Mouse (Mus musculus) left cerebral cortex, postnatal 36 days (tissue): Measurements from ENCODE around the gene Smarce1. TPM values are rescaled to one million over a fixed set of nuclear protein-coding genes. Genes with fewer than 3 reads are reported as not detected.

Experiments used
- DNase-seq, 2 experiments: peaks; one replicate each; pipeline ENCODE4 v3.0.0; 2021 to 2022; ENCODE audit warnings: low spot score in 2 of 2, mixed read lengths in 1 of 2
- intact Hi-C: fragments of 180-260 bp; cut with DNase I; formaldehyde crosslinking; loops from one replicate; pipeline ENCODE4 v1.15.1; 2025
- total RNA-seq, 2 experiments: library from RNA; stranded (reverse); gene quantifications; 2 replicates each; pipeline ENCODE4 v1.2.3; 2021

Gene Smarce1
- total RNA-seq, 2 experiments from 2014 or later: 53.0 to 65.2 TPM

GRCm38 (mm10) chr11:99172002-99172401 is 58.8 kb downstream of the Smarce1 start:
- intact Hi-C loops: no loop called here
- DNase-seq: no peak

DNA sequence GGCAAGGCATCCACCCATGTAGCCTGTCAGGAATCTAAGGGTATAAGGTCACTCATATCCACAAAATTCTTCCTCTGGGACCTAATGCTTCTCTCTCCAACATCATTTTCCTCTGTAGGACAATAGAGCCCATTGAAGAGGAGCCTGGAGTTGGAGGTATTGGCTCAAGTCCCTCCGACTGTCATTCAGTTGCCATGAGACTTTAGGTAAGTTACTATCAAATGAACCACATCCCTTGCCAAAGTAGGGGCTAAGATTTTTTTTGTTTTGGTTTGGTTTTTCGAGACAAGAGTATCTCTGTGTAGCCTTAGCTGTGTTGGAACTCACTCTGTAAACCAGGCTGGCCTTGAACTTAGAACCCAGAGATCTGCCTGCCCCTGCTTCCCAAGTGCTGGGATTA is 59.4 kb downstream of the Smarce1 start:
- intact Hi-C loops: no loop called here
- no peak for DNase-seq

DNA sequence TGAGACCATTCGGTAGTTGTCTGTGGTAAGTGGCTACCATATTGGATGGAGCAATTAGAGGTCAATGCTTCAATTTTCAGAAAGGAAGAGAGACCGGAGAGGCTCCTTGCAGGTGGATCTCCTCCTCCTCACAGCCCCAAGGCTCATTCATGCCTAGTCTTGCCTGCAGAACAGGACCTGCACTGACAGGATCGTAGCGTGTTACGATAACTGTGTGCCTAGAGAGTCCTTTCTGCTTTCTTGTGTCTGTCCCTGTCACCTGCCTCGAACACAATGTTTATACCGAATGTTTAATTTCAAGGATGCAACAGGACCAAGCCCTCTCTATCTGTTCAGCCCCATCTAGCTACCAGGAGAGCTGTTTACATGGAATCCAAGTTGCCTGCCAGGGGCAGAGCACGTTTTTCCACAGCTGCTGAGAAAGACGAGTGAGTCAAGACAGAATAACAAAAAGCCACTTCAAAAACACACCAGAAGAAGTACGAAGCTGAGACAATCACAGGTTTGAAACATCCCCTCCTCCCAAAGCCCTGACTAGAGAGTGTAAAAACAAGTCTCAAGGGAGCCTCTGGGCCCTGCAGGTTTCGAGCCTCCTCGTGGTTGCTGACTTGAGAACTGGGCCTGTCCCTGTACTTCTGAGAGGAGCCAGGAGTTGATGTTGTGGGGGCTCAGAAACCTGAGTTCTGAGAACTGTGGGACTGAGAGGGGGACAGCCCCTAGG is 60.1 kb downstream of the Smarce1 start:
- no peak for DNase-seq
- intact Hi-C loops: no loop called here

DNA sequence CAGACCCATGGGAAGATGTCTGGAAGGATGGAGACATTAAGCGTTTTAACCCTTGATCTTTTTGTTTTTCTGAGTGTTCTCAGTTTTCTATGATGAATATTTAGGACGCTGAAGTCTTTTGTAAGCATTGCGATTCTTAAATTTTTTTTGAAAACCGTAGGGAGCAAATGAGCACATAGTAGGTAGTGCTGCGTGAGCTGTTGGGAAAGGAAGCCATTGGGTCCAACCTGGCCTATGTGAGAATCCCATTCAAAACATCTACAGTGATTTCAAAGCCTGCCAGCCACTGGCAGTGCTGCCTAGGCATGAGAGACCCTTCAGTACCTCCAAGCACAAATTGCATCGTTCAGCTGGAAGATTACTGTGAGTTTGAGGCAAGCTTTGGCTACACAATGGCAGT is 60.8 kb downstream of the Smarce1 start:
- DNase-seq: no peak
- intact Hi-C loops: no loop called here

DNA sequence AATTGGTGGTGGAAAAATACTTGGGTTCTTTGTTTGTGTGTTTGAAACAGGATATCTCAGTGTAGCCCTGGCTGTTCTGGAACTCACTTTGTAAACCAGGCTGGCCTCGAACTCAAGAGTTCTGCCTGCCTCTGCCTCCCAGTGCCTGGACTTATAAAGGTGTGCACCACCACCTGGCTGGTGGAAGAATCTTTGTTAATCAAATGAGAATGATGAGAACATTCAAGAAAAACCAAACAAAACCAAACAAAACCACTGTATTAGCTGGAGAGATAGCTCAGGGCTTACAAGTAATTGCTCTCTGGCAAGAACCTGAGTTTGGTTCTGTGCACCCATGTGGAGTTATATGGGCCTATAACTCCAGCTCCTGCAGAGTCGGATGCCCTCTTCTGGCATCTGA is 61.4 kb downstream of the Smarce1 start:
- intact Hi-C loops: no loop called here
- DNase-seq: no peak

GRCm38 (mm10) chr11:99168030-99168474 is 62.8 kb downstream of the Smarce1 start:
- DNase-seq: no peak
- intact Hi-C loops: no loop called here

GRCm38 (mm10) chr11:99167576-99167975 is 63.2 kb downstream of the Smarce1 start:
- no peak for DNase-seq
- intact Hi-C loops: no loop called here

- intact Hi-C loops: no loop called here
- no peak for DNase-seq
Measured at GRCm38 (mm10) chr11:99166241-99166640, 64.6 kb downstream of the Smarce1 start.

DNA sequence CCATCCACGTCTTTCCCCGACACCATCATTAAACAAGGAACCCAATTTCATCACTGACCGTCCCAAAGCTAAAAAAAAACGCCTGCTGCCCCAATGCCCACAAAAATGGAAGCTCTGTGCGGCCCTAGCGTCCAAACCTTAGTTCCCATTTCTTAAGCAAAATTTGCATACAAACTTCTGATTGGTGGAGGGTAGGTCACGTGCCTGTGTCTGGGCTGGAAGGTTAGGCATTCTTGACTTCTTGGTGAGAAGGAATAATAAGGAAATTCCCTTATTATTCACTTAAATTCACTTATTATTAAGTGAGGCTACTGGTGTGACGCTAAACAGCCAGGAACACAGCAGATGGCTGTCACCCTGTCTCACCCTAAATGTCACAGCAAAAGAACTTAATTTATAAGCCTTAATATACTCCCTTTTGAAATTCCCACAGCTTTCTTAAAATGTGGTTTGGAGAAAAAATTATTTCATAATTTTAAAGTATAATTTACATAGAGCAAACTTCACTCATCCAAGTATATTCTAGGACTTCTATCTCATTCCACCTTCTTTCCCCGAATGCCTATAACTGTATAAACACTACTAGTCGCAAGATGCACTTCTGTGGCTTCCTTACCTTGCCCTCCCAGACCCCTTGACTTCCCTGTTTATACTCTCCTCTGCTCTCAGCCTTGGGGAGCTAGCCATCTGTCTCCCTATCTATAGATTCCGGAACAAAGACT is 65.6 kb downstream of the Smarce1 start:
- intact Hi-C loops: no loop called here
- no peak for DNase-seq

DNA sequence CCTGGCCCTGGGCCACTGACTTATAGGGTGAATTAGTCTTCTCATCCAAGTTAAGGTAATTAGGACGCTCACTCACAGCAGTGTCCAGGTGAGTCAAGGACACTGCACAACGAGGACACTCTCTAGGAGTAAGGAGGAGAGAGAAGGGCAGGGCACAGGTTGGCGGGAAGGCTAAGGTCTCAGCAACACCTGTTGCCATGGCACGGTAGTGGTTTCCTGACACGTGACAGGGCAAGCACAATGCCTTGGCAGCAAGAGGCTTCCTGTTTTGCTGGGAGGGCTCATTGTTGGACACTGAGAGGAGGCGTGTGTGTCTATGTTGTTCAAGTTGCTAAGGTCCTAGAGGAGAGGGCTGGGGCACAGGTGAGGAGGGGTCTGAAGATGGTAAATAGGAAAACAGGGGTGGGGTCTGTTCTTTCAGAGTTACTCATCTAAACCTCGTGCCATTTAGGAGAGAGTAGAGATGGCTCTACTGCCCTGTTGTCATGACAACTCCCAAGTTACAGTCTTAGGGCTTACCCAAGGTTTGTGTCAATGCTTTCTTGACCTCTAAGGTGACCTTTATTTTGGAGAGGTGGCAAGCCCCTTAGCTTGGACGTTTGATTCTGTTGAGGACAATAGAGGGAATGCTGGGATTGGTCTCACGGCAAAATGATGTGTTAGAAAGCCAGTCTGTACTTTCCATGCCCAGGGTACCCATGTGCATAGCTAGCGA is 67.7 kb downstream of the Smarce1 start:
- no peak for DNase-seq
- intact Hi-C loops: no loop called here

DNA sequence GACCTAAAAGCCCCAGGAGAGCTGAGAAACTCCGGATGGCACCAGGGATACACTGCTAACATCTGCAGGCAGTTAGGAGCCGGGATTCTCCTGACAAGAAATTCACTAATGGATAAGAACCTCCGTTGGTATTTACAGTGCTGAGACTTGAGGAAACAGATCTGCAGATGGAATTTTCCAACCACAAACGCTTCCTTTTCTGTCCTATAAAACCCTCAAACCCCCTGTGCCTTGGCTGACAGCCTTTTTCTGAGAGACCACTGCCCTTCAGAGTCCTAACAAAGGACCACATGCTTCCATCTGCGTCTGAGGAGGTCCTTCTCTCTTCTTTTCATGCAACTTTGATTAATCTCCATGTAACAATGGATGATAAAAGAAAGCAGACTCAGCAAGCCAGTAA is 69.2 kb downstream of the Smarce1 start:
- intact Hi-C loops: no loop called here
- DNase-seq: no peak

DNA sequence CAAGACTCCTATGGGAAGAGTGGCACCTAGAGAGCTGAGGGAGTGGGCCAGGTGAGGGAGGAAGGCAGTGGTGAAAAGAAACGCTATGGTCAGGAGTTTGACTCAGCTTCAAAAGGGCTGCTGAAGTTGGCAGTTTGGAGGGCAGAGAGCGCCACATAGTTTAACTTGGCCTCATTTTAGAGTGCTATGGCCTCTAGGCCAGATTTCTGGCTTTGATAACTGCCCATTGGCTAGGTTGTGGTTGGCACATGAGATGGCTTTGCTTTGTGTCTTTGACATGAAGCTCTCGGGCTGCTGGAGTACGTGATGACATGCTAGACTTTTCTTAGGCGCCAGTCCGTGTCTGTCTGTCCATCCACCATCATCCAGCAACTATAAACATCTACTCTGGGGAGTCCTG is 70.6 kb downstream of the Smarce1 start:
- intact Hi-C loops: no loop called here
- DNase-seq: no peak

Other genes with a start within 250 kb of the Smarce1 start
- 1 to 10 TPM; 2.0 TPM for gene Gjd3, start 248.0 kb downstream of the Smarce1 start, total RNA-seq
- 1 to 10 TPM in 1 of 2 experiments, under 1 TPM in 1; 0.66 to 1.8 TPM for gene Top2a, start 206.8 kb downstream of the Smarce1 start, total RNA-seq
- gene Igfbp4, start 189.8 kb downstream of the Smarce1 start, total RNA-seq: 10 to 100 TPM; 72.0 to 90.9 TPM
- gene Tns4, start 141.7 kb downstream of the Smarce1 start, total RNA-seq: under 1 TPM; 0.45 to 0.54 TPM
- not detected for gene Ccr7, start 75.9 kb downstream of the Smarce1 start, total RNA-seq
- 10 to 100 TPM; 31.2 to 37.7 TPM for gene Krt222, start 13.1 kb upstream of the Smarce1 start, total RNA-seq
- gene Krt24, start 54.2 kb upstream of the Smarce1 start, total RNA-seq: not detected
- gene Krt25, start 91.9 kb upstream of the Smarce1 start, total RNA-seq: not detected
- gene Krt26, start 106.9 kb upstream of the Smarce1 start, total RNA-seq: not detected
- gene Krt27, start 120.1 kb upstream of the Smarce1 start, total RNA-seq: not detected
- not detected for gene Krt28, start 143.9 kb upstream of the Smarce1 start, total RNA-seq
- gene Krt10, start 158.3 kb upstream of the Smarce1 start, total RNA-seq: 10 to 100 TPM in 1 of 2 experiments, 1 to 10 TPM in 1; 9.7 to 12.4 TPM
- 10 to 100 TPM in 1 of 2 experiments, 1 to 10 TPM in 1; 9.4 to 13.4 TPM for gene Krt12, start 191.2 kb upstream of the Smarce1 start, total RNA-seq
- not detected for gene Krt20, start 207.1 kb upstream of the Smarce1 start, total RNA-seq